Mouse (Mus musculus): ENCODE results near the gene Slc16a13.

The Slc16a13 gene

DNA sequence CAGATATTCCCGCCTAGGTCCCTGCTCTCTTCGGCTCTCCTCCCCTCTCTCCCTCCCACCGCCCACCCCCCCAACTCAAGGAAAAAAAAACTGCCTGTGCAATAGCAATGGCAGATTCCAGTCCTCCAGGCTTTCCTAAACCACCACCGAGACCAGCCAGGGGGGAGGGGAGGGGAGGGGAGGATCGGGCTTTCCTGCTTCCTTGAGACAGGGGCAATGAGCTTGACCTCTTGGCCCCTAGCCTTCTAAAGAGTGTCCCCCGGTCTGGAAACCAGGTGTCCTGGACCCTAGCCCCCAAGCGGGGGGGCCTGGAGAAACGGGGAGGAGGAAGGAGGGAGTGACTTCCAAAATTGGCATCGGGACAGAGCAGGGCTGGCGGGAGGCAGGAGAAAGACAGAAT is 11.7 kb upstream of the Slc16a13 start:
- no peak for DNase-seq (ENCODE audit: low spot score in 2 of 2)

DNA sequence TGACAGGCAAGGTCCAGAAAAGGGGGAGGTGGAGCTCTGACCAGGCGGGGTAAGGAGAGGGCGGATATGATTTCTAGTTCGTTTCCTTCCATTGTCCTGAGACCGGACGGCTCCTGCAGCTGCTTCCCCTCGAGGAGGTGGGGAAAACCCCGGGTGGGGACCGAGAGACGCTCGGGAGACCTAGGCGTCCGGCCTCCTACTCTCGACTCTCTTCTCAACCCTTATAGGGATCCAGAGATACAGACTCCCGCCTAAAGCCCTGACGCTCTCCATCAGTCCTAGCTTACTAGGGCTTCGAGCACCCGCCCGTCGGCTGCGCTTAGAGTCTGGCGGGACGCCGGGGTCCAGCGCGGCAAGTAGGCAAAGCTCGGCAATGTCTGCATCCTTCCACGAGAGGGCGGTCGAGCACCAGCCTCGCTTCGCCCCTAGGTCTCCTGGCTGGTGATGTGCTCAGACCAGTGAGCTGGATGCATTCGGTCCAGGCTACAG is 9.4 kb upstream of the Slc16a13 start:
- DNase-seq (ENCODE audit: low spot score in 2 of 2) = peak in 1 of 2 experiments; percentile 68

DNA sequence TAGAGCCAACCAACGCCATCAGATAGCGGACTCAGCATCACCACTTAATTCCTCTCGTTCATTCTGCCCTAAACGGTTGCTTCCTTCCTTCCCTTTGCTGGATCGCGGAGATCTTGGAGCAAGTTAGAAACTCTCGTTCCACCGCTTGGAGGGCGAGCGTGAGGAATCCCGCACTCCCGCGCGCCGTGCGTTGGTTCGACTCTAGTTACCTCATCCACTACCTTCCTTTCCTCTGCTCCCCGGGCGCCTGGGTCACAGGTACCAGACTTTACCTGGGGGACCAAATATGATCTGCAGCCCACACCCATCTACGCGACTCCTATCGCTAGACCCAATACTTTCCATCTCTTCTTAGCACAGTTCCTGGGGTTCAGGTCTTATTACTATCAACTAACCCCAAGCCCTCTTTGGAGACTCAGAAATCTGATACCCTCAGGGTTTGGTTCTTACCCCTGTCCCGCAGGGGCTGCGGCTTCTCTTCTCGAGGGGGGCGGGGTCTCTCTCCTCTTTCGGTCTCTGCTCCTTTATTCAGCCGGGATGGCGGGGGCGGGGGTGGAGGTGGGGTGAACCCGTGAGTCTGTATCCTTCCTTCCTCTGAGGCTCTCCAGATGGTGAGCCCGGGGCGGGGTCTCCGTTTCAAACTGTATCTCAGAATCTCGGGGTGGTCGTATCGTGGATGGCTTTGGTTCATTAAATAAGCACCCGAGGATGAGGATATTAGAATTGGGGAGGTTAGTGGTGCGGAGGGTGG is 8.6 kb upstream of the Slc16a13 start, which contains the start of gene Bcl6b:
TSS of gene Bcl6b (minus strand) at position 539 of the 751 bp plus-strand sequence.
- DNase-seq (ENCODE audit: low spot score in 2 of 2) = no peak

DNA sequence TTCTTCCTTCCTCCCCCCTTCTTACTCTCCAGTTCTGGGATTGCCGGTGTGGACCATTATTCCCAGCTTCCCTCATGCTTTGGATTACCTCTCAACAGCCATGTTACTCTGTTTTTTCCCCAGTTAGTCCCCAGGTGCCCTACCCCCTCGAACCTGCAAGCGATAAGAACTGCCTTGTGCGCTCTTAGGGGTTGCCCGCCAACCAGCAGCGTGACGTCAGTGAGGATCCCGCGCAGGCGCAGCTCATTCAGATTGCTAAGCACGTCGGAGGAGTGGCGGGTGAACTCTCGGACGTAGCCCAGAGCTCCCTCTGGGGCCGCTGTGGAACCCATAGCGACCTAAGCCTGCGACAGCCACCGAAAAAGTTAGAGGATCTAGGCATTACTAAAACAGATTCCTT is 8.0 kb upstream of the Slc16a13 start:
- DNase-seq (ENCODE audit: low spot score in 2 of 2) = no peak

DNA sequence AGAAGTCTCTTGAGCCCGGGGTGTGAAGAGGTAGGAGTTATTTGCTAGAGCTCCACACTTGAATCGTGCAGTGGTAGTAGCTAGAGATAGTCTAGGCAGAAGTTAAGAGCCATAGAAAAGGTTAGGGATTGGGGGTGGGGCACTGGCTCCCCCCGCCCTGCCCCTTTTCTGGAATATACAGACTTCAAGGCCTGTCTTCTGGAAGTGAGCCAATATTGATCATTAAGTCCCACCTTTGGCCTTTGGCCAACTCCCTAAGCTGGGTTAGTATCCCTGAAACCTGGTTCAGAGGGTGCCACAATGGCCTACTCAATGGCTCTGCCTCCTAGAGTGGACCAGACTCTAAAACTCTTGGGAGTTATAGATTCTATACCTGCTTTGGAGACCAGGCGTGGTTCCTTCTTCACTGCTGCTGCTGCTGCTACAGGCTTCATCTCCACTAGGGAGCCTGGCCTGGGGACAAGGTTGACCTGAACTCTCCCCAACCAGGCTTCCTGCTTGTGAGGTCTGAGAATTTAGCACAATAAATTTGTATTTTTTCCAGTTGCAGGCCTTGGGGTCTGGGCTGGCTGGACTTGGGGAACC is 6.9 kb upstream of the Slc16a13 start:
- no peak for DNase-seq (ENCODE audit: low spot score in 2 of 2)

DNA sequence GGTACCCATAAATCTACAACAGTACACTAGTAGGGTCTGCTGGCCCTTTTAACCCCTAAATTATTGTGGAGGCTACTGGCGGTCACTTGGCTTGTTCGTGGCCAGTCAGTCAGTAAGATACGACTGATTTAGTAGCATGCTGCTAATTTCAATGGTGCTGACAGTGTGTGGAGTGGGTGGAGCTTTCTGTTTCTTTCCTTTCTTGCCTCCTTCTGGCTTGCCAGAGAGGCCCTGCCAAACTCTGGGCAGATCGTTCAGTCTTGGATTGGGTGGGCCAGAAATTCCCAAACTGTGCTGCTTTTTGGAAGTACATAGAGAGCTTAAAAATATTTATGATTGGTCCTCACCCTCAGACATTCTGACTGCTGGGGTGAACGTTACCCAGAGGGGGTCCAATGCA is 6.3 kb upstream of the Slc16a13 start:
- DNase-seq (ENCODE audit: low spot score in 2 of 2) = no peak

DNA sequence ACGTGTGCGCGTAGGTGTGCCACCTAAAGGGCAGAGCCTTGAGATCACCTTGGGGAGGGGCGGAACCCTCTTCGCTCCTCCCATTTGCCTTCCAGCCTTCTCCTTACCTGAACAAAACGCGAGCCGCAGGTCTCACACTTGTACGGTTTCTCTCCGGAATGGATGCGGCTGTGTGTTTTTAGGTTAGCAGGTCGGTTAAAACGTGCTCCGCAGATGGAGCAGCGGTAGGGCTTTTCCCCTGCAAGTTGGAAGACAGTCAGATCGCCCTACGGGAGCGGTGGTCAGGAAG is 5.7 kb upstream of the Slc16a13 start:
- no peak for DNase-seq (ENCODE audit: low spot score in 2 of 2)

DNA sequence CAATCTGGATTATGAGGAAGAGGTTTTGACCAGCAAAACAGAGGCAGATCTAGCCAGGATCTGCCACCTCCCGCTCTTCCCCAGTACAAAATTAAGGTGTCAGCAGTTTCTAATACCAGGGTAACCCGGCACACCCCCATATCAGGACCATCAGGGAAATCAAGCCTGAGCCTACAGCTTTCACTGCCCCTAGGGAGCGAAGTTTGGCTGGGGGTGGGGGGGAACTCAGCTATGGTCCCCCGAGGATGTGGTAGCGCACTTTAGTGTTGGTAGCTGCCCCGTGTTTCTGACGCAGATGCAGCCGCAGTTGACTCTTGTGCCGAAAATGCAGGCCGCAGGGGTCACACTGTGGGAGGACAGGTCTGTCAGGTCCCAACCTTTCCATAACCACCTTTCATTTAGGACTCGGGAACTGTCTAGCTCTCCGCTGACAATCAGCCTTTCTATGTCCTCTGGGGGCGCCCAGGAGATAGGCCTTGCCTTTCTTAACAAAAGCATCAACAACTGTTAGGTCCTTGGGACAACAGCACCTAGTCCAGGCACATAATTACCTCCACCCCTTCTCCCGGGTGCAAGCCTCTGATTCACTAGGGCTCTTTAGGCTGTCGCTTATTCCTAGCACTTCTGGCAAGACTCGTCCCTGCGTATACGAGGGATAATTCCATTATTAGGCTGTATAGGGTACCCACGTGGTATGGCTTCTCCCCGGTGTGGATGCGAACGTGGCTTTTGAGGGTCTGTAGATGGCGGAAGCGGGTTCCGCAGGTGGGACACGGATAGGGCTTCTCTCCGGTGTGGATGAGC is 5.1 kb upstream of the Slc16a13 start:
- no peak for DNase-seq (ENCODE audit: low spot score in 2 of 2)

DNA sequence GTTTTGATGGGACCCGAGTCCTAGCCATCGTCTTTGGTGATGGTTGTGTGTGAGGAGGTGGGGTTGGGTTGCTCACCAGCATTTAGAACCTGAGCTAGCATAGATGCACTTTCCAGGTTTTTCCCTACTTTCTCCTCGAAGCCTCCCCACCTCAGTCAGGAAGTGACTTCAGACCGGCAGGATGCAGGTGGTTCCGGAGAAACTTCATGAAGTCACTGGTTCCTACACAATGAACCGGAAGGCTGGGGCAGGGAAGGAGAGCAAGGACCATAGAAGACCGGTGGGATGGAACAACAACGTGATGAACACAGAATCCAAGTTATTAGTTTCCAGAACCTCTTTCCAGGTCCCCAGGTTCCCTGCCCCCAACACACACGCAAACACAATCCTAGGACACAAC is 2.9 kb upstream of the Slc16a13 start:
- DNase-seq (ENCODE audit: low spot score in 2 of 2) = no peak

DNA sequence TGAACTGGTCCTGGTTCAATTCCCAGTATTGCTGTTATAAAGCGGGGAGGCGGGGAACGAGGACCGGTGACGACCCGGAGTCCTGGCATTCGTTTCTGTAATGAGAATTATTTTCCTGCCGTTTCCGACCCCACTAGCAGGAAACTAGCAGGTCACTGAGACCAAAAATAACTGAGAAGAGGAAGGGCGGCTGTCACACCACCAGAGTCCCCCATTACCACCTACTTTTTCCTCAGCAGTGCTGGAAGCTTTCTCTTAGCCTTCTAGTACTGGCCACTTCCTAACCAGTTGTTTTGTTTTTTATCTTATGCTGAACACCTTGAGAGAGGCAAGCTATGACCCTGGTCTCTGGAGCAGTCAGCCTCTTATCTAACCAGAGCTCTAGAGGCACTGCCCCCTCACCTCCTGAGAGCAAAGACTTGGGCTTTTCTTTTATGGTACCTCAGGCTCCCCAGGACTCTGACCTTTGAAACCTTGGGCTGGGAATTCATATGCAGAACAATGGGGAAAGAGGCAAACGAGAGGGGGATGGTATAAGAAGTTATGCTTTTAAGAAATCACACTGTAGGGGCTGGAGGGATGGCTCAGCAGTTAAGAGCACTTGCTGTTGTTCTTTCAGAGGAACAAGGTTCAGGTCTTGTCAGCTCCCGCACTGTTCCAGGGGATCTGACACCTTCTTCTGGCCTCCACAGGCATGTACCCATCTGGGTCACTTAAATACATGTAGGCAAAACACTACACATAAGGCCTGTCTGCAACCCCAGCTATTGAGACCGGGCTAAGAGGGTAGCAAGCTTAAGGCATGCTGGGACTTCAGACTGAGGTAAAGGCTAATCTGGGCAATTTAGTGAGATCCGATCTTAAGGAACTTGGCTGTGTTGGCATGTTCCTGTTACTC is 988 bp upstream of the Slc16a13 start:
- DNase-seq (ENCODE audit: low spot score in 2 of 2) = no peak

DNA sequence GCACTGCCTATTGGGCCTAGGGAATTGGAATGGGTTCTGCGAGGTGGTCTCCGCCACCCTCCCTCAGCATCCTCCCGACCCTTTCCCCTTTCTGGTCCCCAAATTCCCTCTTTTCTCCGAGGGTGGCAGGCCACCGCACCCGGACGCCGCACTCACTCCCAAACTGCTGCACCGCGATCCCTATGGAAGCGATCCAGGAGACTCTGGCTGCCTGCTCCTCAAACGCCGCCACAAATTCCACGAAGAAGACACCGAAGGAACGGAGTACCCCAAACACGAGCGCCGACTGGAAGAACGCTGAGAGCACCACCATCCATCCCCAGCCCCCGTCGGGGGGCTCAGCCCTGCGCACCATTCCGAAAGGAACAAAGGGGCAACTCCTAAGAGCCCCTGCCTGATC is 541 bp downstream of the Slc16a13 start:
- no peak for DNase-seq (ENCODE audit: low spot score in 2 of 2)

DNA sequence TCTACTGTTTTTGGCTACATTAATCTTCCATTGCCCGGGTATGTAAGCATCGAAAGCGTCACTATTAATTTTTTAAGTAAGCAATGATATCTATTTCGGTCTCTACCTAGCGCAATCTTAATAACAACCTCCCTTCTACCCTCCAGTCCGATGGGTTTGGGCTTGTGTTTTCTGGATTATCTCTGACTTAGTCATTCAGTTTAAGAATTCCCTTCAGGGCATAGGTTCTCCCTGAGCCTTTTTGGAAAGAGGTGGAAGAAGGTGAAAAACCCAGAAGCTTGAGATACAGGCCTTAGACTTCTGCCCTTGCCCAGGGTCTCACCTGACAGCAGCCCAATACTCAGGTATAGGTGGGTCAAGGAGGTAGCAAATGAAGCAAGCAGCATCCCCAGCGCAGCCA is 991 bp downstream of the Slc16a13 start:
- no peak for DNase-seq (ENCODE audit: low spot score in 2 of 2)

DNA sequence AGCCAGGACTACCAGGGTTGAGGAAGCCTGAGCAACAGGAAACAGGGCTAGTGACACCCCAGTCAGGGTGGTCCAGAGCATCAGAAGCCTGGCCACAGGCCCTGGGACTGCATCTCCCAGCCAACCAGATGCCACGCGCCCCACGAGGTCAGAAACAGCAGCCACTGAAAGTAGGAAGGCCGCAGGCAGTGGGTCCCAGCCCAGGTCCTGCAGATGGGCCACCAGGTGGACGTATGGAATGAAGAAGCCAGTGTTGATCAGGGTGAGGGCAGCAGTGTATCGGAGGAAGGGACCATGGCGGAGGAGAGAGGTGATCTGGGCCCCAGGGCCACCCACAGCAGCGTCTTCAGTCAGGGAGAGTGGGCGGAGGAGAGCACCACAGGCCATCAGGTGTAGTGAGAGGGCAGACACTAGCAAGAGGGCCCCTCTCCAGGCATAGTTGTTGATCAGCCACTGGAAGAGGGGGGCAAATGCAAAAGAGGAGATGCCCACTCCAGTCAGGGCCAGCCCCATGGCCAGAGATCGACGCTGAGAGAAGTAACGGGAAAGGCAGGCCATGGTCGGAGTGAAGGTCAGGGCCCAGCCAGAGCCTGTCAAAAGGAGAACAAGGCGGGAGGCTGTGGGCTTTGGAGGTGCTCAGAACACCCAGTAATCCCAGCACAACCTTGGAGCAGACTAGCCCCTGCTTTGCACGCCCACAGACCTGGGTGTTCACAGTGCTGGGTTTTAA is 2.0 kb downstream of the Slc16a13 start:
- DNase-seq (ENCODE audit: low spot score in 2 of 2) = no peak

DNA sequence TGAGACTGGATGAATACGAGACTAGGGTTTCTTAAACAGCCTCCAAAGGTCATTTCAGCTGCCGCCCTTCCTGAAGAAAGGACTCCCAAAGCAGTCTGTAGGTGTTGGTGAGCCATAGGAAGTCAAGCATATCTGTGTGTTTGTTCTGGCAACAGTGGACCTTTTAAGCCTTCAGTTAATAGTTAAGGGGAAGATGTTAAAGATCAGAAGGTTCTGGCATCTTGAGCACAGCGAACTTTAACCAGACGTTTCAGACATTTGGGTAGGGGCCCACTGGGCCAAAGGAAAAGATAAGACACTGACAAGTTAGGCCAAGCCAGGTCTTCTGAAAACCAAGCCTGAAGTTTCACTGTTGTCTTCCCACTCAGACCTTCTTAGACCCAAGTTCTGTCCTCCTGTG is 2.8 kb downstream of the Slc16a13 start:
- no peak for DNase-seq (ENCODE audit: low spot score in 2 of 2)

DNA sequence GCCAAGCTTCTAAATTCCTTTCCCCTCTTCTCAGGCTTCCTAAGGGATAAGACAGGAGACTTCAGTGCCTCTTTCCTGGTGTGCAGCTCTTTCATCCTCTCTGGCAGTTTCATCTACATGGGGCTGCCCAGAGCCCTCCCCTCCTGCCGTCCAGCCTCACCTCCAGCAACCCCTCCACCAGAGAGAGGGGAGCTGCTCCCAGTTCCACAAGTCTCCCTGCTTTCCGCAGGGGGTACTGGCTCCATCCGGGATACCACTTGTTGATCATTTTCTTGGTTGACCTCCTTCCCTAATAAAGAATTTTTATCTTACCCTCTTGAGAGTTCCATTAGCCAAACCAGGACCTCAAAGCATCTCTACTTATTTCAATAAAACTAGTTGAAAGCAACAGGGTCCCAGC is 4.8 kb downstream of the Slc16a13 start:
- DNase-seq (ENCODE audit: low spot score in 2 of 2) = no peak

DNA sequence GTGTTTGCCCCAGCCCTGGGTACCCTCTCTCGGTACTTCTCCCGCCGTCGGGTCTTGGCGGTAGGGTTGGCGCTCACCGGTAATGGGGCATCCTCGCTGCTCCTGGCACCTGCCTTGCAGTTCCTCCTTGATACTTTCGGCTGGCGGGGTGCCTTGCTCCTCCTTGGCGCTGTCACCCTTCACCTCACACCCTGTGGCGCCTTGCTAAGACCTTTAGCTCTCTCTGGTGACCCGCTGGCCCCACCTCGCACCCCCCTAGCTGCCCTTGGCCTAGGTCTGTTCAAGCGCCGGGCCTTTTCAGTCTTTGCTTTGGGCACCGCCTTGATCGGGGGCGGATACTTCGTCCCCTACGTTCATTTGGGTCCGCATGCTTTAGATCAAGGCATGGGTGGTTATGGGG is 5.6 kb downstream of the Slc16a13 start:
- no peak for DNase-seq (ENCODE audit: low spot score in 2 of 2)

DNA sequence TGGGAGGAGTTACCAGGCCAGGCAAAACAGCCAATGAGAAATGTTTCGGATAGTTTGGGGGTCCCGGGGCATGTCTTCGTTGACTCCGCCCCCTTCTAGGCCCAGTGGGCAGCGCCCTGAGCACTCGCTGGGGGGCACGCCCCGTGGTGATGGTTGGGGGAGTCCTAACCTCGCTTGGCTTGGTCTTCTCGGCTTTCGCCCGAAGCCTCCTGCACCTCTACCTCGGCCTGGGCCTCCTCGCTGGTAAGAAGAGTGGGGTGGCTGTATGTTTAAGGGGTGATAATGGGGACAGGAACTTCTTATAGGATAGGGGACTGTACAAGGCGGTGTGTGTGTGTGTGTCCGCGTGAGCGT is 6.0 kb downstream of the Slc16a13 start:
- DNase-seq (ENCODE audit: low spot score in 2 of 2) = no peak

DNA sequence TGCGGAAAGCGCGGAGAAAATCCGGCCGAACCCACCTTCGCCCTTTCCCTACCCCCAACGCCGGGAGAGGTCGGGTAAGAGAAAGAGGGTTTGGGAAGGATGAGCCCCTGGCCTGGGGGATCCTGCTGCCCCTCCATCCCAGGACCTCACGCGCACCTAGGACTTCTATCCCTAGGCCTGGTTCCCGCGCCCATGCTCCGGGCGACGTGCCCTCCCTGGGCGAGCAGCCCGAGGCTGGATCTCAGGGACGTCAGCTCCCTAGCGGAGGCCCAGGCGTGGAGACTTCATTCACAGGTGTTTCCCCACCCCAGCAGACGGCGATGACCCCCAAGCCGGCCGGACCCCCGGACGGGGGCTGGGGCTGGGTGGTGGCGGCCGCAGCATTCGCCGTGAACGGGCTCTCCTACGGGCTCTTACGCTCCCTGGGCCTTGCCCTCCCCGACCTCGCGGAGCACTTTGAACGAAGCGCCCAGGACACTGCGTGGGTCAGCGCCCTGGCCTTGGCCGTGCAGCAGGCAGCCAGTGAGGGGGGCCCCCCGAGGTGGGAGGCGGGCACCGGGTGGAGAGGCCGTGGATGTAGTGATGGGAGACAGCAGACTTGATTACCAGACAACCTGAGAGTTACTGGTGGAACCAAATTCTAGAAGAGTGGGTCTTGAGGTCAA is 6.5 kb downstream of the Slc16a13 start:
- no peak for DNase-seq (ENCODE audit: low spot score in 2 of 2)

DNA sequence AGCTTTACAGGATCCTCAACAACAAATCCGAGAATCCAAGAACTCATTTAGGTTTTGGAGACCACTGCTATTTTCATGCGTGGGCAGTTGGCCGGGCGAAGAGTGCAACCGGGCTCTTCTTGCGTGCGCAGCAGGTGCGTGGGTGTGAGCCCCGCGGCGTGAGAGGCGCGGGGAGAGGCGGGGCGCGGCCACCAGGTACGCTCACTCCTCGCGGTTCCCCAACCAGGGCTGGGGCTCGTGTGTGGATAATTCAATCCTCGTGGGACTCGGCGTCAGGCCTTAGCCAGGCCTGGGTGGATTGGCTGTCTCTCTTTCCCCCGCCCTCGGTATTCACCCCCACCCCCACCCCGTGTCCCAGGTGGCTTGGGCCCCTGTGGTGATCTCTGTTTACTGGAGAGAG is 7.1 kb downstream of the Slc16a13 start:
- no peak for DNase-seq (ENCODE audit: low spot score in 2 of 2)

DNA sequence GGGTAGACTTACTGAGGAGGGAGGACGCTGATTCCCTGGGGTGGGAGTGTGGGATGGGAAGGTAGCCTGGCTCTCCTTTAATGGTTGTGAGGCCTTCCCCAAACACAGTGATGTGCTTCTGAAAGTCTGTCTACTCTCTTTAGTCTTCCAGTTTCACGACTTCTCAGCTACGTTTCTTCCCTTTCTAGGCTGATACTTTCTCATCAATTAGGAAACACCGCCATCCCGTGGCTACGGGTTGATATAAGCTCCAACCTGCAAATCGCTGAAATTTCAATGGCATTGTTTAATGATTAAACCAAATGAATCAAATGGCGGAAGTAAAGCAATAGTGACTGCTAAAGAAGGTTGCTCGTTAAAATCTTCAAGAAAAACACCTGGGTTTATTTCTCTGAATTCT is 8.0 kb downstream of the Slc16a13 start:
- no peak for DNase-seq (ENCODE audit: low spot score in 2 of 2)

DNA sequence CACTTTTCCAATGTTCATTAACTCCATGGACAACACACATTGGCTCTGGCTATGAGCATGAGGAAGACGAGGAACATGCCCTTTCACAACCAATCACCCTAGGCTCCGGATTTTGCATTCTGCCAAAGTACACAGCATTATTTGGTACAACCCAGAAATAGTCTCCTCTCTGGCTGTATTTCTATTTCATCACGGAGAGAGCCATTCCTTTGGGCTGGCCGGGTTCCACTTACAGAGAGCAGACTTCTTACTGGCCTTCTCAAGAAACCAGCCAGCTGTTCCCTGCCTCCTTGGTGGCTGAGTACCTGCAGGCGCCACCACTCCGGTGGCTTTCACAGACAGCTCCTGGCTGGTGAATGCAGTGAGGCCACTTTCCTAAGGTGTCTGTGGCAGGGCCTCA is 8.4 kb downstream of the Slc16a13 start, which contains the start of gene Slc16a11:
TSS of gene Slc16a11 (plus strand) at position 330 of the 400 bp plus-strand sequence.
- no peak for DNase-seq (ENCODE audit: low spot score in 2 of 2)
